Mouse (Mus musculus): ENCODE results near the gene Pxmp2. TPM values are rescaled to one million over a fixed set of nuclear protein-coding genes. Genes with fewer than 3 reads are reported as not detected.

Gene Pxmp2
- polyA plus RNA-seq, 1 experiment from 2014 or later: 9.5 TPM

GRCm38 (mm10) chr5:110227336-110227883 lies 58.6 kb downstream of the Pxmp2 start:
- H3K4me3 ChIP-seq: no peak overlapping the region
- H3K9me3 ChIP-seq (replicated peaks): no peaks in the 10 kb centered on the region
- ATAC-seq (ENCODE audit: low FRiP score): no peak
- no peaks in the 10 kb centered on the region for H3K27me3 ChIP-seq
- peaks cover 15% of the 10 kb centered on the region for H3K4me1 ChIP-seq
- 38% methylated on average over 1 of the region's 1 CpGs for WGBS
- no peak overlapping the region for H3K4me2 ChIP-seq (replicated peaks)
- no peak overlapping the region for H3K27ac ChIP-seq
- peaks cover 25% of the 10 kb centered on the region for H3K36me3 ChIP-seq
- H3K9ac ChIP-seq: no peak overlapping the region

GRCm38 (mm10) chr5:110225056-110225455 lies 60.9 kb downstream of the Pxmp2 start:
- Histone ChIP-seq H3K9ac (no peak overlapping the region), H3K27ac (no peak overlapping the region), H3K27me3 (no peaks in the 10 kb centered on the region), H3K36me3 (peaks cover 49% of the 10 kb centered on the region), H3K4me1 (peaks cover 3% of the 10 kb centered on the region), H3K4me3 (no peak overlapping the region), H3K9me3 (replicated peaks) (no peaks in the 10 kb centered on the region), H3K4me2 (replicated peaks) (no peak overlapping the region)
- ATAC-seq (ENCODE audit: low FRiP score): no peak
- 97% methylated on average over 3 of the region's 3 CpGs for WGBS

Other genes with a start within 250 kb of the Pxmp2 start
- gene Gm17655, start 213.7 kb downstream of the Pxmp2 start, polyA plus RNA-seq (2016; fragmentation: Nextera tagmentation; extraction: Ambion mirVana): 5.4 and 7.5 TPM in 2 replicates
- 1.0 and 1.1 TPM in 2 replicates for gene Gm35315, start 191.8 kb downstream of the Pxmp2 start, polyA plus RNA-seq (2016; fragmentation: Nextera tagmentation; extraction: Ambion mirVana)
- gene Plcxd1, start 186.2 kb downstream of the Pxmp2 start, polyA plus RNA-seq (2016; fragmentation: Nextera tagmentation; extraction: Ambion mirVana): 1.3 and 1.6 TPM in 2 replicates
- gene Gtpbp6, start 178.0 kb downstream of the Pxmp2 start, polyA plus RNA-seq (2016; fragmentation: Nextera tagmentation; extraction: Ambion mirVana): 53.7 and 55.8 TPM in 2 replicates
- gene Zfp605, start 176.1 kb downstream of the Pxmp2 start, polyA plus RNA-seq (2016; fragmentation: Nextera tagmentation; extraction: Ambion mirVana): 11.4 and 12.5 TPM in 2 replicates
- gene Chfr, start 150.3 kb downstream of the Pxmp2 start, polyA plus RNA-seq (2016; fragmentation: Nextera tagmentation; extraction: Ambion mirVana): 92.4 and 93.5 TPM in 2 replicates
- 29.1 and 30.7 TPM in 2 replicates for gene Golga3, start 109.5 kb downstream of the Pxmp2 start, polyA plus RNA-seq (2016; fragmentation: Nextera tagmentation; extraction: Ambion mirVana)
- gene Ankle2, start 55.2 kb downstream of the Pxmp2 start, polyA plus RNA-seq (2016; fragmentation: Nextera tagmentation; extraction: Ambion mirVana): 36.7 and 38.6 TPM in 2 replicates
- gene Pgam5, start 16.3 kb downstream of the Pxmp2 start, polyA plus RNA-seq (2016; fragmentation: Nextera tagmentation; extraction: Ambion mirVana): 77.5 and 81.0 TPM in 2 replicates
- 18.7 and 21.8 TPM in 2 replicates for gene Pole, start 120 bp upstream of the Pxmp2 start, polyA plus RNA-seq (2016; fragmentation: Nextera tagmentation; extraction: Ambion mirVana)
- gene P2rx2, start 57.0 kb upstream of the Pxmp2 start, polyA plus RNA-seq (2016; fragmentation: Nextera tagmentation; extraction: Ambion mirVana): 2.1 and 3.2 TPM in 2 replicates
- gene Lrcol1, start 58.5 kb upstream of the Pxmp2 start, polyA plus RNA-seq (2016; fragmentation: Nextera tagmentation; extraction: Ambion mirVana): not detected in 2 replicates
- gene Fbrsl1, start 162.3 kb upstream of the Pxmp2 start, polyA plus RNA-seq (2016; fragmentation: Nextera tagmentation; extraction: Ambion mirVana): 34.4 and 35.5 TPM in 2 replicates

All from hindbrain, embryonic 12.5 days (tissue).